Mouse (Mus musculus): ENCODE measurements around the gene Dars2. TPM values are rescaled to one million over a fixed set of nuclear protein-coding genes. Genes with fewer than 3 reads are reported as not detected.
A peak's percentile ranks its signal among the peaks of the same experiment; 100 is the strongest.

Dars2 gene
- polyA plus RNA-seq, 1 experiment from 2014 or later = 46.9 TPM

- Histone ChIP-seq H3K4me3 (replicated peaks) (no peak overlapping the region), H3K36me3 (peaks cover 8% of the 10 kb centered on the region; the same call in 1 of the 2 replicates), H3K27ac (no peak overlapping the region), H3K27me3 (replicated peaks) (no peaks in the 10 kb centered on the region), H3K9ac (no peak overlapping the region), H3K4me2 (replicated peaks) (no peak overlapping the region), H3K9me3 (no peaks in the 10 kb centered on the region), H3K4me1 (replicated peaks) (no peaks in the 10 kb centered on the region)
- no peak for ATAC-seq
Measured at GRCm38 (mm10) chr1:161040855-161041254, 29.6 kb downstream of the Dars2 start.

GRCm38 (mm10) chr1:161040426-161040770 is 30.1 kb downstream of the Dars2 start:
- no peak overlapping the region for H3K4me2 ChIP-seq (replicated peaks)
- 59% methylated on average over 1 of the region's 1 CpGs for WGBS
- no peak overlapping the region for H3K4me3 ChIP-seq (replicated peaks)
- H3K36me3 ChIP-seq = peaks cover 6% of the 10 kb centered on the region; the same call in 1 of the 2 replicates
- H3K4me1 ChIP-seq (replicated peaks) = no peaks in the 10 kb centered on the region
- 0 out of 2 replicates have a peak, but pooled peaks have one; percentile 0 for ATAC-seq
- peak overlapping the region; percentile 28; the same call in 1 of the 2 replicates for H3K27ac ChIP-seq
- H3K27me3 ChIP-seq (replicated peaks) = no peaks in the 10 kb centered on the region
- no peak overlapping the region for H3K9ac ChIP-seq
- no peaks in the 10 kb centered on the region for H3K9me3 ChIP-seq

GRCm38 (mm10) chr1:161039741-161040425 is 30.6 kb downstream of the Dars2 start:
- no peak overlapping the region for H3K4me2 ChIP-seq (replicated peaks)
- peak overlapping the region; percentile 28; the same call in 1 of the 2 replicates for H3K27ac ChIP-seq
- no peaks in the 10 kb centered on the region for H3K9me3 ChIP-seq
- H3K36me3 ChIP-seq = peaks cover 2% of the 10 kb centered on the region; the same call in 1 of the 2 replicates
- no peak overlapping the region for H3K9ac ChIP-seq
- no peaks in the 10 kb centered on the region for H3K4me1 ChIP-seq (replicated peaks)
- peak; percentile 35 for ATAC-seq
- WGBS = 15% methylated on average over 3 of the region's 3 CpGs
- H3K27me3 ChIP-seq (replicated peaks) = no peaks in the 10 kb centered on the region
- H3K4me3 ChIP-seq (replicated peaks) = no peak overlapping the region

- H3K9ac ChIP-seq = no peak overlapping the region
- WGBS = 14% methylated on average over 3 of the region's 3 CpGs
- no peak overlapping the region for H3K4me3 ChIP-seq (replicated peaks)
- H3K27me3 ChIP-seq (replicated peaks) = no peaks in the 10 kb centered on the region
- H3K36me3 ChIP-seq = peaks cover 2% of the 10 kb centered on the region; the same call in 1 of the 2 replicates
- H3K27ac ChIP-seq = no peak overlapping the region
- no peaks in the 10 kb centered on the region for H3K9me3 ChIP-seq
- ATAC-seq = peak; percentile 12
- H3K4me1 ChIP-seq (replicated peaks) = no peaks in the 10 kb centered on the region
- H3K4me2 ChIP-seq (replicated peaks) = no peak overlapping the region
Measured at GRCm38 (mm10) chr1:161038968-161039721, 31.3 kb downstream of the Dars2 start.

- H3K36me3 ChIP-seq = peaks cover 2% of the 10 kb centered on the region; the same call in 1 of the 2 replicates
- H3K9me3 ChIP-seq = no peaks in the 10 kb centered on the region
- no peak overlapping the region for H3K4me3 ChIP-seq (replicated peaks)
- no peak overlapping the region for H3K27ac ChIP-seq
- no peak for ATAC-seq
- peak overlapping the region; percentile 41 for H3K4me2 ChIP-seq (replicated peaks)
- no peaks in the 10 kb centered on the region for H3K27me3 ChIP-seq (replicated peaks)
- no peak overlapping the region for H3K9ac ChIP-seq
- H3K4me1 ChIP-seq (replicated peaks) = no peaks in the 10 kb centered on the region
- WGBS = 33% methylated on average over 3 of the region's 3 CpGs
Measured at GRCm38 (mm10) chr1:161038004-161038403, 32.5 kb downstream of the Dars2 start.

GRCm38 (mm10) chr1:161037599-161037998 is 32.9 kb downstream of the Dars2 start:
- ATAC-seq = no peak
- Histone ChIP-seq H3K27me3 (replicated peaks) (no peaks in the 10 kb centered on the region), H3K4me3 (replicated peaks) (peak overlapping the region; percentile 18), H3K4me2 (replicated peaks) (peak overlapping the region; percentile 41), H3K4me1 (replicated peaks) (no peaks in the 10 kb centered on the region), H3K9ac (no peak overlapping the region), H3K36me3 (peaks cover 2% of the 10 kb centered on the region; the same call in 1 of the 2 replicates), H3K27ac (no peak overlapping the region), H3K9me3 (no peaks in the 10 kb centered on the region)
- 21% methylated on average over 3 of the region's 3 CpGs for WGBS

- H3K9me3 ChIP-seq = no peaks in the 10 kb centered on the region
- no peak for ATAC-seq
- no peaks in the 10 kb centered on the region for H3K27me3 ChIP-seq (replicated peaks)
- no peaks in the 10 kb centered on the region for H3K4me1 ChIP-seq (replicated peaks)
- H3K36me3 ChIP-seq = peaks cover 2% of the 10 kb centered on the region; the same call in 1 of the 2 replicates
- H3K4me2 ChIP-seq (replicated peaks) = peak overlapping the region; percentile 57
- peak overlapping the region; percentile 78; the same call in 1 of the 2 replicates for H3K27ac ChIP-seq
- H3K9ac ChIP-seq = peak overlapping the region; percentile 70
- WGBS = 3% methylated on average over 1 of the region's 1 CpGs
- peak overlapping the region; percentile 86 for H3K4me3 ChIP-seq (replicated peaks)
Measured at GRCm38 (mm10) chr1:161037026-161037425, 33.4 kb downstream of the Dars2 start.

- WGBS = 0% methylated on average over 5 of the region's 5 CpGs
- H3K27me3 ChIP-seq (replicated peaks) = no peaks in the 10 kb centered on the region
Measured at GRCm38 (mm10) chr1:161036411-161036841, 34.0 kb downstream of the Dars2 start.

GRCm38 (mm10) chr1:161035786-161036404 is 34.6 kb downstream of the Dars2 start:
- Histone ChIP-seq H3K4me3 (replicated peaks) (peak overlapping the region; percentile 86), H3K27ac (peak overlapping the region; percentile 78), H3K4me2 (replicated peaks) (peak overlapping the region; percentile 57), H3K9ac (peak overlapping the region; percentile 70), H3K36me3 (peaks cover 2% of the 10 kb centered on the region; the same call in 1 of the 2 replicates), H3K27me3 (replicated peaks) (no peaks in the 10 kb centered on the region), H3K4me1 (replicated peaks) (no peaks in the 10 kb centered on the region), H3K9me3 (no peaks in the 10 kb centered on the region)
- under 1% methylated on average over 6 of the region's 6 CpGs for WGBS
- no peak for ATAC-seq

More at GRCm38 (mm10) chr1:161036411-161036841, 34.0 kb downstream of the Dars2 start:
- ATAC-seq = no peak
- Histone ChIP-seq H3K4me1 (replicated peaks) (no peaks in the 10 kb centered on the region), H3K4me3 (replicated peaks) (peak overlapping the region; percentile 86), H3K9me3 (no peaks in the 10 kb centered on the region), H3K4me2 (replicated peaks) (peak overlapping the region; percentile 57), H3K9ac (peak overlapping the region; percentile 70), H3K36me3 (peaks cover 2% of the 10 kb centered on the region; the same call in 1 of the 2 replicates), H3K27ac (peak overlapping the region; percentile 78)

- H3K36me3 ChIP-seq = peaks cover 2% of the 10 kb centered on the region; the same call in 1 of the 2 replicates
- ATAC-seq = peak; percentile 17
- peak overlapping the region; percentile 78 for H3K27ac ChIP-seq
- WGBS = under 1% methylated on average over 14 of the region's 14 CpGs
- H3K9me3 ChIP-seq = no peaks in the 10 kb centered on the region
- H3K27me3 ChIP-seq (replicated peaks) = no peaks in the 10 kb centered on the region
- H3K9ac ChIP-seq = peak overlapping the region; percentile 70
- peak overlapping the region; percentile 57 for H3K4me2 ChIP-seq (replicated peaks)
- no peaks in the 10 kb centered on the region for H3K4me1 ChIP-seq (replicated peaks)
- H3K4me3 ChIP-seq (replicated peaks) = peak overlapping the region; percentile 86
Measured at GRCm38 (mm10) chr1:161035281-161035785, 35.1 kb downstream of the Dars2 start.

GRCm38 (mm10) chr1:161034435-161035280 is 35.8 kb downstream of the Dars2 start, which contains the start of gene Zbtb37:
Gene Zbtb37 (minus strand): TSS chr1:161034849.
- peak; percentile 92 for ATAC-seq
- Histone ChIP-seq H3K36me3 (peaks cover 2% of the 10 kb centered on the region; the same call in 1 of the 2 replicates), H3K27me3 (replicated peaks) (no peaks in the 10 kb centered on the region), H3K4me2 (replicated peaks) (peak within 1 kb of the TSS; percentile 69), H3K27ac (peak within 1 kb of the TSS; percentile 94), H3K9me3 (no peaks in the 10 kb centered on the region), H3K4me3 (replicated peaks) (peak within 1 kb of the TSS; percentile 86), H3K9ac (peak within 1 kb of the TSS; percentile 84), H3K4me1 (replicated peaks) (no peaks in the 10 kb centered on the region)
- WGBS = under 1% methylated on average over 58 of the region's 76 CpGs

Data from intestine, embryonic 15.5 days (tissue).